Mouse (Mus musculus) cerebellum, adult 2 months (tissue): ENCODE results near the gene Tenm3. TPM values are rescaled to one million over a fixed set of nuclear protein-coding genes. Genes with fewer than 3 reads are reported as not detected.

ENCODE experiments used
- DNase-seq, 2 experiments: peaks; one replicate each; pipeline ENCODE4 v3.0.0; 2021
- H3K27ac ChIP-seq: fragments of 200-500 bp; 2 replicates; pipeline ENCODE4 v1.5.1; 2012; ENCODE audit warnings: low read length, control low read depth, inconsistent platforms; ENCODE audit not compliant: insufficient read depth
- H3K27me3 ChIP-seq: fragments of 200-500 bp; 2 replicates; pipeline ENCODE4 v1.6.1; 2012; ENCODE audit warnings: inconsistent platforms, mild to moderate bottlenecking, low read length, moderate library complexity; ENCODE audit not compliant: control insufficient read depth, insufficient read depth
- H3K4me1 ChIP-seq: fragments of 200-500 bp; 2 replicates; pipeline ENCODE4 v1.6.1; 2011; ENCODE audit warnings: low read length; ENCODE audit not compliant: control insufficient read depth, insufficient read depth
- H3K4me3 ChIP-seq: fragments of 200-500 bp; replicated peaks from 2 replicates; pipeline ENCODE3; 2011; ENCODE audit warnings: mild to moderate bottlenecking, low read depth, low read length, control low read depth; ENCODE audit not compliant: insufficient read depth
- CTCF ChIP-seq: fragments of 200-500 bp; IDR thresholded peaks from 2 replicates; pipeline ENCODE4 v1.5.1; 2011; ENCODE audit warnings: low read depth, mild to moderate bottlenecking, control low read depth, low read length, moderate library complexity, borderline replicate concordance; ENCODE audit not compliant: insufficient read depth
- POLR2A ChIP-seq: fragments of 200-500 bp; IDR thresholded peaks from 2 replicates; pipeline ENCODE4 v1.6.1; 2011; ENCODE audit warnings: low read length, control low read depth, borderline replicate concordance; ENCODE audit not compliant: insufficient read depth
- WGBS: fragments of 180-500 bp; shearing (Covaris S2); methylation state at CpG from one replicate; pipeline ENCODE4 v1.1.7; 2018; 5-methylcytosine and 5-hydroxymethylcytosine counted together
- polyA plus RNA-seq: library from polyadenylated mRNA; depleted of rRNA; stranded (reverse); fragments of >200 nt; gene quantifications from 2 replicates; pipeline ENCODE4 v1.2.3, GENCODE M21; 2012

The Tenm3 gene
- polyA plus RNA-seq, 1 experiment, result 6.2 TPM

GRCm38 (mm10) chr8:48635815-48636214 is 207.9 kb downstream of the Tenm3 start:
- Histone ChIP-seq H3K4me1 (no peaks in the 10 kb centered on the region), H3K27me3 (no peaks in the 10 kb centered on the region), H3K27ac (no peak overlapping the region), H3K4me3 (no peak overlapping the region)
- TF ChIP-seq POLR2A (no peak), CTCF (no peak)
- 40% methylated on average over 4 of the region's 4 CpGs for WGBS
- no peak for DNase-seq

- H3K27me3 ChIP-seq, result no peaks in the 10 kb centered on the region
- no peak overlapping the region for H3K4me3 ChIP-seq
- WGBS, result 89% methylated on average over 8 of the region's 8 CpGs
- no peak for DNase-seq
- H3K4me1 ChIP-seq, result no peaks in the 10 kb centered on the region
- TF ChIP-seq CTCF (no peak), POLR2A (no peak)
- no peak overlapping the region for H3K27ac ChIP-seq
These were observed 210.3 kb downstream of the Tenm3 start for GRCm38 (mm10) chr8:48633426-48633825.

DNA sequence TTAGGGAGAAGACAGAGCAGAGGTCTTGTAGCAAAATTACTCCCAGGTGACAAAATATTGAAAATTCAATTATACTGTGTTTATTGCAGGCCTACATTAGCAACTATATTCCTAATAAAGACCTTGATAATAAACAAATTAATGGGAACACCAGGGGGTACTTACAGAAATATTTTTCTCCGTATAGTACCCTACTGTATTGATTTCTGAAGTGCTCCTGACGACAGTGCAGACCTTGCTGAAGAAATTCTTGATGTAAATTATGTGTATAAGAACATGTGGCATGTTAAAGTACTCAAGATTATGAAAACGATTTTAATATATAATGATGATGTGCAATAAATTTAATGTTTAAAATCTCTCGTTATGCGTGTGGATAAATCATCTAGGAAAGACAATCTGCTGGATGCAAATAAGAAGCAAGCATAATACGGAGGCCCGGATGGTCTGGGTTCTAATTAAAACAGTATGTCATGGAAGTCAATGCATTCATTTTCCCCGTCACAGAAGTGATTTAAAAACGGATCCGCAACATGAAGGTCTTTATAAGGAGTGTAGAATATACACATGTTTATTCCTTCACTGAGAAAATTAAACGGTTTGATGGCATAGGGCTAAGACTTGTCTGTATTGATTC is 221.1 kb downstream of the Tenm3 start:
- no peaks in the 10 kb centered on the region for H3K27me3 ChIP-seq
- 96% methylated on average over 11 of the region's 11 CpGs for WGBS
- TF ChIP-seq POLR2A (no peak), CTCF (no peak)
- H3K27ac ChIP-seq, result no peak overlapping the region
- H3K4me1 ChIP-seq, result no peaks in the 10 kb centered on the region
- no peak overlapping the region for H3K4me3 ChIP-seq
- no peak for DNase-seq

- H3K4me1 ChIP-seq, result no peaks in the 10 kb centered on the region
- TF ChIP-seq POLR2A, result no peak
- TF ChIP-seq CTCF, result no peak
- 42% methylated on average over 8 of the region's 8 CpGs for WGBS
- no peak for DNase-seq
- H3K27ac ChIP-seq, result no peak overlapping the region
- no peak overlapping the region for H3K4me3 ChIP-seq
- H3K27me3 ChIP-seq, result no peaks in the 10 kb centered on the region
These were observed 228.7 kb downstream of the Tenm3 start for GRCm38 (mm10) chr8:48615088-48615487.

GRCm38 (mm10) chr8:48611934-48612512 is 231.7 kb downstream of the Tenm3 start:
- Histone ChIP-seq H3K4me3 (no peak overlapping the region), H3K27me3 (no peaks in the 10 kb centered on the region), H3K27ac (no peak overlapping the region), H3K4me1 (no peaks in the 10 kb centered on the region)
- no peak for DNase-seq
- TF ChIP-seq CTCF (no peak), POLR2A (no peak)
- 59% methylated on average over 10 of the region's 10 CpGs for WGBS

DNA sequence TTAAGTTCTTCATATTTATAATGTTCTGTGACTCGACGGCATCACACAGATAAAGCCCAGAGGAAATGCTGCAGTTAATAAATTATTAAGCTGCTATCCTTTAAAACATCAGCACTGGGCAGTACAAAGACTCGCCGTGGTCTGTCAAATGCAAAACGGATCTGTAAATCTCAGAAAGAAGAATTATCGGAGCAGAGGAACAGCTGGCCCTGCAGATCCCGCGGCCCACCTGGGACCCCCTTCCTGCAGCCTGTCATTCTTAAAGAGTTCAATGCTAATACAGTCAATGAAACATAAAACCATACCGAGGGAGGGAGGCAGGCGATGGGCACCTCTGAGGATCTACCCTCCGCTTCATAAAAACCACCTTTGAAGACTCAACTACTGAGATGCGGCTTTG is 232.6 kb downstream of the Tenm3 start:
- no peaks in the 10 kb centered on the region for H3K27me3 ChIP-seq
- no peak overlapping the region for H3K4me3 ChIP-seq
- WGBS, result 68% methylated on average over 12 of the region's 12 CpGs

DNA sequence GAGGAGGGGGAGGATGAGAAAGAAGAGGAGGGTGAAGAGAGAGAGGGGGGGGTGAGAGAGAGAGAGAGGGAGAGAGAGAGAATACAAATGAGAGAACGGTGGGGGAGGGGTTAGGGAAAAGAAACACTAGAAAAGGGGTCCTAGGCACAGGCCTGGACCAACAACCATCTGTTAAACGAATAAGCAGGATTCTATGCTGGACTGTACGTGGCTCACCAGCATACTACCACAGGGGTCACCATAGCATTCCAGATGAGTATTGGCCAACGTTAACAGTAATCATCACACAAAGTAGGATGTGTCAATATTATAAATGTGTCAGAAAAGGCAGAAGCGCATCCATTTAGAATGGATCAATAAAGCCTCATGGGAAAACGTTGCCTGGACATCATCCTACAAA is 233.4 kb downstream of the Tenm3 start:
- Histone ChIP-seq H3K4me3 (no peak overlapping the region), H3K27me3 (no peaks in the 10 kb centered on the region), H3K4me1 (no peaks in the 10 kb centered on the region), H3K27ac (no peak overlapping the region)
- 68% methylated on average over 6 of the region's 6 CpGs for WGBS
- TF ChIP-seq CTCF (no peak), POLR2A (no peak)
- DNase-seq, result no peak

More for the DNA sequence above, 232.6 kb downstream of the Tenm3 start:
- Histone ChIP-seq H3K4me1 (no peaks in the 10 kb centered on the region), H3K27ac (no peak overlapping the region)
- TF ChIP-seq CTCF (no peak), POLR2A (no peak)
- no peak for DNase-seq

- WGBS, result 91% methylated on average over 4 of the region's 4 CpGs
- no peak for DNase-seq
- H3K27ac ChIP-seq, result no peak overlapping the region
- H3K27me3 ChIP-seq, result no peaks in the 10 kb centered on the region
- no peak overlapping the region for H3K4me3 ChIP-seq
- no peaks in the 10 kb centered on the region for H3K4me1 ChIP-seq
- TF ChIP-seq CTCF, result no peak
- no peak for TF ChIP-seq POLR2A
These were observed 234.1 kb downstream of the Tenm3 start for GRCm38 (mm10) chr8:48609684-48610083.
